Mouse (Mus musculus) urinary bladder, adult 2 months (tissue): ENCODE measurements around the gene Insc. TPM values are rescaled to one million over a fixed set of nuclear protein-coding genes. Genes with fewer than 3 reads are reported as not detected.

Source experiments
- DNase-seq: peaks from one replicate; pipeline ENCODE4 v3.0.0; 2022; ENCODE audit warnings: low spot score
- polyA plus RNA-seq: library from polyadenylated mRNA; depleted of rRNA; stranded (reverse); fragments of >200 nt; gene quantifications from 2 replicates; pipeline ENCODE4 v1.2.3, GENCODE M21; 2012

Gene Insc
- polyA plus RNA-seq, 1 experiment: 9.5 TPM

DNA sequence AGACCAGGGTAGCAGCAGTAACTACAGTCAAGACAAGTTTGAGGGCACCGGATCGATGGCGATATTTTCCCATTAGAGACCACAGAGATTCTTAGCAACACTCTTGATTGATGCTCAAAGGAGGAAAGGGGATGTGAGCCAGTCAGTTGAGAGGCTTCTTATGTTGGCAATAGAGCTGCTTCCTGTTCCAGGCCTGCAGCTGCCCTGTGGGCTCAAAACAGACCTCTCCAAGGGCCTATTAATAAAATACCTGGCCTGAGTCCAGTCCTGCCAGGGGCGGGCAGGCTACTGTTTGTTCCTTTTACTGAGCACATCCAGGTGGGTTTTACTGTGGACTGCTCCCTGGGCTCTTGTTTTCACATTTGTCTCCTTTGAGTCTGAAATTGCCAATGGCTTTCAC is 83.9 kb downstream of the Insc start:
- DNase-seq: no peak

DNA sequence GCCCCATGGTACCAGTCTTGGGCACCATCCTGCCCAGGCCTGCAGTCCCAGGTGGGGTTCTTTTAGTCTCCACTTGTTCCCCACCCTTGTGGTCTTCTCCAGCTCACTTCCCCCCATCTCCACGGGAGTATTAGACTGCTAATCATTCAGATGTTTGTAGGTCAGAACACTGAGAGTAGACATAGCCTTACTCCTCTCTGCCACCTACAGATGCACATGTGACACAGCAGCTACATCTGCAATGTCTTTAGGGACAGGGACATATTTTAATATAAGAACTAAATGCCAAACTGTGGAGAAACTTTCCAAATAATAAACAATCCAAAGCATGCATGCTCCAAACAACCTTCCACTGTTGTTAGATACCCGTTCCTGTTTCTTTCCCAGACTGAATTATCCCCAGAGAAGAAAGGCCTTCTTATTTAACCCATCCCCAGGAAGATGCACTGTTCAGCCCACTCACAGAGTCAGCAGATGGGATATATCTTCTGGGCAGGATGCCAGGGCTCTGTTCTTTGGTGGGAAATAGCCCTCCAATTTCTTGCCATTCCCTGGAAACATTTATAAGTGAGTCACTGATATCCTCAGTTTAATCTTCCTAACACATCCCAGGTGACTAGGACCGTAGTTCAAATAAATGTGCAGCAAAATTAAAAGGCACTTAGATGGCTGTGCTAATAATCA is 88.9 kb downstream of the Insc start:
- DNase-seq: no peak

DNA sequence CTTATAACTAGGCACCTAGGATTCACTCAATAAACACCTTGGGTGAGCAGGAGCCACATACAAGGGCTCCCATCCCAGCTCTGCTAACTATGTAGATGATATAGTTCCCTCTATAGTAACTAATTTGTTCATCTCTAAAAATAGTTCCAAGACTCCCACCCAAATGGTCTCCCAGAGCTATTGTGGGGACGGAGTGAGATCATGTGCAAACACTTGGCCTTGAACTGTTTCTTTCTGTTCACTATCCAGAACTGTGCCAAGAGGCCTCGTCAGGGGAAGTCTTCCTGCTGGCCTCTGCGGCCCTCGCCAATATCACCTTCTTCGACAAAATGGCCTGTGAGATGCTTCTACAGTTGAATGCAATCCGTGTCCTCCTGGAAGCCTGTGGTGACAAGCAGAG is 91.0 kb downstream of the Insc start:
- no peak for DNase-seq

DNA sequence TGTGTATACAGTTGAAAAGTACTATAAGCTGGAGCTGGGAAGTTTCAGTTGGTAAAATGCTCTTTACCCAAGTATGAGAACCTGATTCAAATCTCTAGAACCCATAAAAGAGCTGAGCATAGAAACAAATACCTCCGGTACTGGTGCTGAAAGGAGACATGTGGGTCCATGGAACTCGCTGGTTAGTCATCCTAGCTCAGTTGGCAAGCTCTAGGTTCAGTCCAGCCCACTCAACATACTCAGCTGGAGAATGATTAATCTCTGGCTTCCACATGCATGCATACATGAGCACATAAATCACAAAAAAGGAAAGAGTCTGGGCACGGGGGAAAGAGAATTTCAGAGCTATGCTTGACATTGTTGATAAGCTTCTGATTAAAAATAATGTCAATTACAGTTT is 93.8 kb downstream of the Insc start:
- DNase-seq: no peak

DNA sequence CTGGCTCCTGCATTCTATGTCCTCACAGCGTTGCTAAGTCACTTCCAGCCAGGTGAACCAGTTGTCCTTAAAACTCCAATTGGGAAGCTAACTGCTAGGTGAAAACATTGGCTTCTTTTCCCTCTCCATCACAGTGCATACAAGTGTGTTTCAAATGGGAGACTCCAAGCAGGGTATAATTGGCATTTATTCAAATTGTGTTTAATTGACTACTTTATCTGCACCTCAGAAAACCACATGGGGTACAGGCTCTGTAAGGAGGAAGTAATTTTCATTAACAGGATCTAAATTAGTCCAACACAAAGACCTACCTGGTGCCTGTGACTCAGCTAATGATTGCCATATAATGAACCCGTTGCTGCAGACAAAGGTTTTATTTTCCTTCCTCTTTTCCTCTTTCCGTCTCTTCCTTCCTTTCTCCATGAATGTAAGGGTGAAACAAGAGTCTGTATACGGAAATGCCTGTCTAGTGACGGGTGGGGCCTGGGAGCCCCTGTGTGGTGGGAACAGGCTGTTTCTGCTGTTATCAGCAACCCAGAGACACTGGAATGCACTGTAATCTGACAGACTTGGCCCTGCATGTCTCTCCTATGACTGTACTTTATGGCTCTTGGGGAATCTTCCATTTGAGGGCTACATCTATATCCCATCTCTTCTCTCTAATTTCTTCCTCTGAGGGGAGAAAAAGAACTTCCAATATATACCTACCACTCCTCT is 96.7 kb downstream of the Insc start:
- DNase-seq: no peak

DNA sequence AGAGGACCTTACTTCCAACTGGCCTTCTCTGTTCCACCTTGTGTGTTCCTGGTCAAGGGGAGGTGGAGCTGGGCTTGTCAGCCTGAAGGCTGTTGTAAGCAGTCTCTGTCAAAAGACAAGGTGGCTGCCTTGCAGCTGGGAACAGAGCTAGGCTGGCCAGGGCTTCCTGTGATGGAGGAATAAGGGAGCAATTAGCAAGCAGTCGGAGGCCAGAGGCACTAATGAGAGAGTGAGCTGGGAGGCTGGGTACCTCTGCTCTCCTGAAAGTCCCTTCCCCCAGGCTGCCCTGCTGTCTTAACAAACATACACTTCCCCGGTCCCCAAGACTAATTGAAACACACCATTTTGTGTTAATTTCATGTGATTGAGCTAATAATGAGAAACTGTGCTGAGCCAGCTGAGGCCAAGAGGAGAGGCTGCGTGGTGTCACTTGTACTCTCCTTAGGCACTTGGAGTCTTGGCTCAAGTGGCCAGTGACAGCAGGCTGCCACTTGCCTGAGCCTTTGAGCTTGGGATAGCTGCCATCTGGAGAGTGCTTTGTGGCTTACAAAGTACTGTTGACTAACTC is 99.2 kb downstream of the Insc start:
- no peak for DNase-seq

DNA sequence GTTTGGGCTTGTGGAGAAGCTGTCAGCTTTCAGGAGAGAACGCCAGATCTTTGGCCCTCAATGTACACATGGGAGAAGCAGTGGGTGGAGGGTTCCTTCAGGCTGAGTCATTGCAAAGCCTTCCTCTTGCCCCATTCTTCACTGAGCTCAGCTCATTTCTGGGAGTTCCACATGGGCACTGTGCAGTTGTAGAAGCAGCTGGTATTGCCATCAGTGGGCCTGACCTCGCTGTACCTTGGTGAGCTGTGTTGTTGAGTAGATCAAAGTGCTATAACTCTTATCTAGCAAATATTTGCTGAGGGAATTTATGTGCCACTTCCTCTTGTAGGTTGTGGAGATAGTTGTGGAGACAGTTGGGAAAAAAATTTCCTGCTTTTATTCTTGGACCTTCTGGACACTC is 103.7 kb downstream of the Insc start:
- DNase-seq: no peak

DNA sequence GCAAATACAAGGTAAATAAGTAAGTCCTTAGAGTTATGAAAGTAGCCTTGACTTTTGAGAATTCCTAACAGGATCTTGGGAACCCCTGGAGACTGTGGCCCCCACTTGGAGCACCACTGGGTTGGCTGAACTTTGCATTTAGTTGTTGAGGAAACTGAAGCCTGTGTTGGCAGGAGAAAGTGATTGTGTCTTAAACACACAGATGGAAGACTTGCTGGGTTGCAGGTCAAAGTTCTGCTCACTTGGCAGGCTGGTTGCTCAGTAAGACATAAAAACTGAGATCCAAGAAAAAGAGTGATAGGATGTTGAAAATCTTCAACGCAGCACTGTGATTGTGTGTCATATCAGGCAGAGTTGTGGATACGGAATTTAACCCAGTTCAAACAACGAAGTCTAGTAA is 108.9 kb downstream of the Insc start:
- DNase-seq: no peak

DNA sequence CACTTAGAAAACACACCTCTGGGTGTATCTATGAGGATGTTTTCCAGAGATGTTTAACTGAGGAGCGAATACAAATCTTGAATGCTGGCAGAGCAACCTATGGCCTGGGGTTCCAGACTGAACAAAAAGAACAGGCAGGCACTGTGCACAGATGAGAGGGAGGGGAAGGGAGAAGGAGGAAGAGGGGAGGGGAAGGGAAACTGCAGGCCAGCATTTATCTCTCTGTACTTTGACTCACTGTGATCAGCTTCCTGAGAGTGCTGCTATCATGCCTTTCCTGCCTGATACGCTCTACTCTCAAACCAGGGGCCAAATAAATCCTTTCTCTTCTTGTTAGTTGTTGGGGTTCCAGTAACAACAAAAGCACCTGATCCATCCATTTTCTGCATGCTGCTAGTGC is 110.7 kb downstream of the Insc start:
- no peak for DNase-seq

DNA sequence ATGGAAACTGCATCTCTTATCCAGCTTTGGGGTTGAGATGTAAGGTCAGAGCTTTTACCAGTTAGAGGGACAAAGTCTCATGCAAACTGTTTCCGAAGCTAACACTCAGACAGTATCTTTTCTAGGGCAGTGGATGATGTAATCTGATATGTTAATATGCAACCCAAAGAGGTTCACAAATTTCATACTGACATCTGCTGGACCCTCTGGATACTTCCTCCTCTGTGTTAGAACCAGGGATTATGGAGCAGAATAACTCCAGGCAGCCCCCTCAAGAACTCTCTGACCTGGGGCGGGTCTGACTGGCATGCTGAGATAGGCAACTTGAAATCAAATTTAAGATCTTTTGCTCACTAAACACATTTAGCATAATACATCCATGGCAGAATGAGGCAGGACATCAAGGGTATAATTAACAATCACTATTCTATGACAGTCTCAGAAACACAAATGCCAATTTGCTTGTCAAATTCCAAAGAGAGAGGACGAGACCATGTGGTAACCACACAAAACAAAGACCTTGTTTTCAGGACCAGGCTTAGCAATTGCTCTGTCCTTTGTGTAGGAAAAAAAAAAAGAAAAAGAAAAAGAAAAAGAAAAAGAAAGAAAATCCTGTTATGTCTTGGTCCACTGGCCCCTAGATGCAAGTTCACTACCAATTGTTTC is 117.5 kb downstream of the Insc start:
- no peak for DNase-seq

DNA sequence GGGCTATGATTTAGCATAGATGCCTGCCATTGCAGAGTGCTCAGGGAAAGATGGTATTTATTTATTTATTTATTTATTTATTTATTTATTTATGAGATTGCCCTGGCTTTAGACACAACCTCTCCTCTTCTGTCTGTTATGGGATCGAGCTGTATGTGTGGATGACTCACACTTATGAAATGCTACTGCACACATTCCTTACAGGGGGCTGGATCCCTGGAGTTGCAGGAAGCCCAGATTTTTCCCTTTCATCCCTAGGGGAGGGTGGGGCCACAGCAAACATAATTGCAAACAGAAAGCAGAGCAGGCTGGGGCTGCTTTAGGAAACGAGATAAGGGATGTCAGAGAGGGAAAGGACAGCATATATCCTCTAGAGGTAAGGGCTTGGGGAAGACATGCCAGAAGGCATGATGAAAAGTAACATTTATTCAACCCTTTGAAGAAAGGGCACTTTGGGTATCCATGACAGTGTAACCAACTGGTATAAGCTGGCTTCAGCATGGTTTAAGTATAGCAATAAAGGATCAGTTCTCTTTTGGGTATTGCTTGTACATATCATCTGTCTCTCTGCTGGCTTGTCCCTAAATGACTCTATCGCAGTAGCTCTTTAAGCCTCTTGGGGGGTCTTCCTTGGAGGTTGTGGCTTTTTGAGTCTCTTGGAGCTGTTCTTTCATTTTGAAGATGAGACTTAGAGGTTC is 130.0 kb downstream of the Insc start:
- no peak for DNase-seq

DNA sequence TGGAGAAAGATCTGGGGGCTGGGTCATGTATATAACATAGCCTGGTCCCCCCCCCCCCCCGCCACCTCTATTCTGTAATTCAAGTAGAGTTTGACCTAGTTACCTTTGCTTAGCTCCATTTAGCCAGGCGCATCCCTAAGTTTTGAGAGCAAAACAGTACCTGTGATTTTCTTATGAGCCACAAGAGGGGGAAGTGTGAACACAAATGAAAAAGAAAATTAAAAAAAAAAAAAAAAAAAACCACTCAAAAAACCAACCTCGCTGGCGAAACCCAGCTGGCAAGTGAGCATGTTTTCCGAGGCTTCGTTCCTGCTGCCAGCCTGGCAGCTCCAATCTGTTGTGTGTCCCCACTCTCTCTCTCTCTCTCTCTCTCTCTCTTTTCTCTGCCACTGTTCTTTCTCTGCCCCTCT is 130.5 kb downstream of the Insc start:
- DNase-seq: no peak

DNA sequence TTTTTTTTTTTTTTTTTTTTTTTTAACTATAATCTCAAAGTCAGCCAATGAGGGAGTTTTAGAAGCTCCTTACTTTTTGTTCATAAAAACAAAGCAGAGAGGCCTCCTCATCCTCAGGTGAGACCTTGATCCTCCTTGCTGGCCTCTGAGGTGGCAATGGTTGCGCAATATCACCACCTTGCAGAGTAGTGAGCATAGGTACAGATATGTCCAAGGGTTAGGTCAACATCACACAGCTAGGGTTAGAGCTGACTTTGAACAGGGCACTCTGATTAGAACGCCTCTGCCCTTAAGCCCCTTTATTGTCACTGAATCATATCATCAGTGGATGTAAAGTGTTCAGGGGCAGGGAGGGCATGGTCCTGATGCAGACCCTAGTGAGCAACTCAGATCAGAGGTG is 131.1 kb downstream of the Insc start:
- no peak for DNase-seq

DNA sequence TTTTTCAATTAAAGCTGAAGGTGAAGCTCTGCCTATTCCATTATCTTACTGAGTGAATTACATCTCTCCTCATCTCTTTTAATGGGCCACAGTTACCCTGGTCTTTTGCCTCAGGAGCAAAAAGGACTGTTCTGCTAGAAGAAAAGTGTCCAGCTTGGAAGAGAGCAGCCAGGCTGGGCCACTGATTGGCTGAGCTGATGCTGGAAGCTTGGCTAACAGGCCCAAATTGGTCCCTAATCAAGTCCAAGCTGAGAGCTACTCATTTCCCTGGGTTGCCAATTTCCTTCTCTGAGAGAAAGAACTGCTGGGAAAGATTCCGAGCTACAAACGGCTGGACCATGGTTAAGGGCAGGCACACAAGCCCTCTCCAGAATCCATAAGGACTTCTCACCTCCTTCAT is 140.1 kb downstream of the Insc start:
- no peak for DNase-seq

DNA sequence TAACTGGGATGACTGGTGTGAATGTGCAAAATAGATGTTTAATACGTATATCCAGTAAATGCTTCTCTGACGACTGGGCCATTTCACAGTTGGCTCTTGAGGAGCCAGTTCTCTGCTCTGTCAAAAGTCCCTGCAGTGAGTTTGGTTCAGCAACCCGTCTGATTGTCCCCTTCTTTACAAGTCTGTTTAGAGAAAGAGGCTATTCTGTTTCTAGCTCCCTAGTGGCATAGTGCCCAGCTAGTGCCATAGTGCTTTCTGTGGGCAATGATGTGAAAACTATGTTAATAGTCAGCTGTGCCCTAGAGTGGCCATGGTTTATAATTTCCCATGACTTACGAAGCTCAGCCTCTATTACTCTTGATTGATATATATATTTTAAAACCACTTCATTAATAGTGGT is 143.4 kb downstream of the Insc start:
- DNase-seq: no peak

DNA sequence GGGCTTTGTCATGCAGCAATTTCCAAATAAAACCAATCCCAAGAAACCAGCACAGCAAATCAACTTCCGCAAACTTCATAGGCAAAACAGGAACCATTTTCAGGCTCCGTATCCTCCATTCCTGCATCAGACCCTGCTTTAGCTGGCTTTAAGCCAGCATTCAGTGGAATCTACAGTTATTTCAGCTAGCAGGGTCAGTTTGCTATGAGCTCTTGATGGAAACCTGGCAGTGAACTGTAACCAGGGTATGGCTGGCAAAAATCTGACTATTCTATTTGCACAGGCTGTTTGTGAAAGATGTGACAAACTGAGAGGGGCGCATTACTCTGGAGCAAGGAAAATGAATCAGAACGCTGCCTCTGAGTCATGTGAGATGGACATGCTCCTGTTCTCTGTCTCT is 146.7 kb downstream of the Insc start:
- no peak for DNase-seq

DNA sequence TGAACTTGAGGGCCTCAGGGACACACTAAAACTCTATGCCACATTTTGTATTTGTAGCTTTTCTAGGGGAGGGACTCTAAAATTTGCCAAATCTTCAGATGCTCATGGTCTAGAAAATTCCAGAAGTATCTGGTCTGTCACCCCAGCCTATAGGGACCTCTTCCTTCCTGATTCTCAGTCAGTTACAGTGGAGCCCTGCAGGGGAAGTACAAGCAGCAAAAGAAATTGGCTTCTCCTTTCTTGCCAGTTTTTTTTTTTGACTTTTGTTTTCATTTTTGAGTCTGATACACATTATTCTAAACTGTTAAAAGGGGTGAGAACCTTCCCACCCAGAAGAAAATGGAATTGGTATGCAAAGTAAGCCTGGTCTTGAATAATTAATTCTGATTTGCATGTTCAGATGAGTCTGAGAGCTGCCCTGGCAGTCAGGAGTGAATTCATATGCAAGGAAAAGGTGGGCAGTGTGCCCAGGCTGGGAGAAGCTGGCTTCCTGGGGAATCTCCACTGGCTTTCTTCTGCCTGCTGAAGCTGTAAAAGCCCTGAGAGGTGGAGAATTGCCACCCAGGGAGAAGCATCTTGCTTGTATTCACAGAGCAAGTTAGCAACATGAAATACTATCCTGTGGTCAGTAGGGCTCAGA is 149.2 kb downstream of the Insc start:
- DNase-seq: no peak

DNA sequence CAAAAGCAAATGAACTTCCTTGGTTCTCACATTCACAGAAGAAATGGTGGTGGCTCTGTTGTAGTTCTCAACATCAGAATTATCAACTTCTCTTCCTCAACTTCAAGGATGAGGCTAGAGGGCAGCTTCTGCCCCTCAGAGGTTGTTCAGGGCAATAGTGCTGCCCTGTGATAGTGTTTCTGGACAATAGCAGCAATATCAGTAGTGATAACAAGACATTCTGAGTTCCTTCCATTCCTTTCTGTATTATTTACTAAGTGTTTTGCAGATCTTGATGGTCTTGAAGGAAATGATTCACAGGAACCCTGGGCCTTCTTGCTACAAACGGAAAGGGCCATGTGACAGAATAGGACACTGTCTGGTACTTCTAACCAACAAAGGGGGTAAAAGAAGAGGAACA is 150.4 kb downstream of the Insc start:
- DNase-seq: no peak

DNA sequence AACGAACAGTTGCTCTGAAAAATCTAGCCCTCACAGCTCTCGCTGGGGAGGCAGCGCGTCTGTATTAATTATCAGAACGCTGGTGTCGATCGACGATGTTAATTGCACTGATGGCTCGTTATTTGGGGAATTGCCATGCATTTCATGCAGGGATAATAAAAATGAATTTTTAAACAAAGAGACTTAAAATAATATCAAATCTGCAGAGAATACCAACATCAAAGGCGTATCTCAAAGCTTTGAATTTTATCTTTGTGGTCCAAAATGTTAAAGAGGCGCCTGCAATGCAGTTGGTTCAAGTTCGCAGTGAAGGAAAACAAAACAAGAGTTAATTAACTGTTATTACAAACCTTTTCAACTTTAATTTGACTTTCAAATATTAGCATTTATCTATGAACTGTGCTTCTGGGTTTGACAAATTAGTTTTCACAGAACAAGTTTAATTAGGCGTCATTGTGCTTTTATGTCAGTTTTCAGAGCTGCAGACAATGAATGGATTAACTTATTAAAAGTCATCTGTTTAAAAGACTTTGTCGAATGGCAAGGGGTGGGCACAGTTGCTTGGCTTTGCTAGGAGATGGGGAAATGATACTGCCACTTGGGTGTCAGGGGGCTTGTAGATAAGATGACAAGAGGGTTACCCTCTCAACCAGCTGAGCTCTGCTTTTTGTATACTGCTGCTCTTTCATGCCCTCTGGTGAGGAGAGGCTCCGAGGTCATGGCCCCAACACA is 153.6 kb downstream of the Insc start:
- DNase-seq: no peak
